Mouse (Mus musculus) urinary bladder, adult 18-20 months (tissue): ENCODE measurements around the gene Grb2.

Source experiments
- DNase-seq, 2 experiments: peaks; one replicate each; pipeline ENCODE4 v3.0.0; 2022; ENCODE audit warnings: low spot score in 2 of 2, mixed read lengths in 2 of 2

The Grb2 gene

DNA sequence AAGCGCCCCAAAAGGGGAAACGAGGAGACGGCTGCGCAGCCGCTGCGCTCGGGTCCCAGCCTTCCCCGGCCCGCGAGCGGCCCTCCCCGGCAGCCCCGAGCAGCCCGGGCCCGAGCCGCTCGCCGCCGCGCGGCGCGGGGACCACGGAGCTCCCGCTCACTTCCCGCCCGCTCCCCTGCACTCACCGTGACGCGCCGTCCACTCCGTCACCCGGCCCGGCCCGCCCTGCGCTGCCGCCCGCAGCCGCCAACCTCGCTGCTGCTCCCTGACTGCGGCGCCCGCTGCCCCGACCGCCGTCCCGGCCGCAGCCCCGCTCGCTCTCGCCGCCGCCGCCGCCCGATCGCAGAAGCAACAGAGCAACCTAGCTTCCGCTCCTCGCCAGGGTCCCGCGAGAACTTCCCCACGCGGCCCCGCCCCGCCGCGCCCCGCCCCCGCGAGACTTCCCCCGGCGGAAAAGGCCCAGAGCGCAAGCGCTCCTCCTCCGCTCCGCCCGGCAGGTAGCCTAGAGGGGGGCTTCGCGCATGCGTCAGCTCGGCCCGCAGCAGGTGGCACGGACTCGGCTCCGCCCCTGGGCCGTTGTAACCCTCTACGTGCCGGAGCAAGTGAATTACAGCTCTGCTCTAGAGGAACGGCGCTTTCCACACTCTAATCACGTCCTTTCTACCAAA lies at the start of gene Grb2:
Grb2 (minus strand) TSS at position 389 of the 668 bp plus-strand sequence.
- peak; percentile 95 to 96 for DNase-seq

DNA sequence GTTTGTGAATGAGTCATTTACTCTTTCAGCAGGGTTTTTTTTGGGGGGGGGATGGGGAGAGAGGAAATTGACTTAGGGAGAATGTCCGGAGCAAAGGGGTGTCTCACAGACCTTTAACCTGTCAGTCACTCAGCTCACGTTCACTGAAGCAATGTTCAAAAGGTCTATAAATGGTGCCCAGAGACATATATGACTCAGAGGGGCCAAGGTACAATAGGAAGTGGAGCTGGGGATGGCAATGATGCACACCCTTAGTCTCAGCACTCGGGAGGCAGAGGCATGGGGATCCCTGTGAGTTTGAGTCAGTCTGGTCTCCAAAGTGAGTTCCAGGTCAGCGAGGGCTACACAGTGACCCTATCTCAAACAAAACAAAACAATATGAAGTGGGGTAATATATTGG lies 45.1 kb upstream of the Grb2 start:
- no peak for DNase-seq

DNA sequence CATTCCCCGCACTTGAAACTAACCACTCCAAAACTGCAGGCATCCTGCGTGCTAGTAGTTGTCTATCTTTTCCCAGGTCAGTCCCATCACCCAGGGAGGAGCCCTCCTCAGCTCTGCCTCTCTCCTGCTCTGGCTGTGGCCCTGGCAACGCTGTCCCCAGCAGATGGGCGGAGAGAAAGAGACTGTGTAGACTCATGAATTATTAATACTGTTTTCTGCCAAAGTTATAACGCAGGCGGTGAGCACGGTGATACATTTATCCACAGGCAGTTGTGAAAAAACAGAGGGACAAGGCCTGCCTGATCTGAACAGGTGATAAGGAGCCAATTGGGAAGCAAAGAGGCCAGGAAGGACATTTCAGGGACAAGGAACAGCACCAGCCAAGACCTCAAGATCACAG lies 44.3 kb upstream of the Grb2 start:
- no peak for DNase-seq

DNA sequence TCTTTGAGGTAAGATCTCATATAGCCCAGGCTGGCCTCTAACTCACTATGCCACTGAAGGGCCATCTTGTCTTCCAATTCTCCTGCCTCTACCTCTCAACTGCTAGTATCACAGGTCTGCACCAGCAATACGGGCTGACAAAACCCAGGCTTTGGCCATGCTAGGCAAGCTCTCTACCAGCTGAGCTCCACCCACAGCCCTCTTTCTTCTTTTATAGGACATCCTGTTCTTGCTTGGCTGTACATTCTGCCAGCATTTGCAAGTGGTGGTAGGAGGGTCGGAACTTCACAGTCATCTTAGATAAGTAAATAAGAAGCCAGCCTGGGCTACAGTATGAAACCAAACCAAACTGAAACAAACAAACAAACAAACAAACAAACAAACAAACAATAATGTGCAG lies 43.3 kb upstream of the Grb2 start:
- no peak for DNase-seq

DNA sequence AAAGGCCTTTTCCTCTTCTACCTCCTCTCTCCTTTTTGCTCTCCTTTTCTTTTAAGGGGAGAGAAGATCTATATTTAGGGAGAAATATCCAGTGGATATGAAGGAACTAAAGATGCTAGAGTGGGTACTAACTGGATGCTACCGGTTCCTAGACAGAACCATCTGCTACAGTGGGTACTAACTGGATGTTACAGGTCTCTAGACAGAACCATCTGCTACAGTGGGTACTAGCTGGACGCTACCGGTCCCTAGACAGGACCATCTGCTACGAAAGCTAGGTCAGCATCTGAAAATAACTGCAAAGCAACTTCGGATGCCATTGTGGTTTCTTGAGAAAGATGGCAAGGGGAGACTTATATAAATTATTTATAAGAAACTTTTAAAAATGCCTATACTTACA lies 41.4 kb upstream of the Grb2 start:
- no peak for DNase-seq

DNA sequence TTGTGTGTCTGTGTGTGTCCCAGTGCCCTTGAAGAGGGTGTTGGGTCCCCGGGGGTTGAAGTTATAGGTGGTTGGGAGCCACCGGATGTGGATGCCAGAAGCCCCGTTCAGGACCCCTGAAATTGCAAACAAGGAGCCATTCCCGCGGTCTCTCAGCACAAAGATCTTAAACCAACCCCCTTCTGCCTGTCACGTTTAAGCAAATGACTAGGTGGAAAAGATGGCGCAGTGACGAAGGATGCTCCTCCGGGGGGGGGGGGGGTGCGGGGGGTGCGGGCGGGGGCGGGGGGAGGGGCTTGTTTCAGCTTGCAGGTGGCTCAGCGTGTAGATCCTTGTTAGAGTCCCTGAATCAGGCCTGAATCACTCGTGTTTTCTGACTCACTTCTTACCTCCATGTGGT lies 39.0 kb upstream of the Grb2 start:
- DNase-seq: no peak

DNA sequence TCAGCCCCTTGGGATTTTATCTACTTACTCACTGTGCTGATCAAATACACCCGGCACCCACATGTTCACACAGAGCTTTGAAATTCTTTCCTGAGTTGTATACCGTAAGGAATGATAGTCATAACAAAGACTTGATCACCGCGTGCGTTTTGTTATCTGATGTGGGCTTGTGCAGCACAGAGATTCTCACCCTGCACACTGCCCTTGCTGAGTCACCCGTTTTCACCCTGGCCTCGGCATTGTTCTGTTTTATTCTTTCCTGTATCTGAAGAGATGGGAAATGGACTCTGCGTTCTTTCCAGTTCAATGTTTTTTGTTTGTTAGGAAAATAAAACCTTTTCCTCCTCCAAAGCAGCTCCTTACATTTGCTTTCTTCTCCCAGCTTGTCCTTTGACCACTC lies 38.4 kb upstream of the Grb2 start:
- no peak for DNase-seq

DNA sequence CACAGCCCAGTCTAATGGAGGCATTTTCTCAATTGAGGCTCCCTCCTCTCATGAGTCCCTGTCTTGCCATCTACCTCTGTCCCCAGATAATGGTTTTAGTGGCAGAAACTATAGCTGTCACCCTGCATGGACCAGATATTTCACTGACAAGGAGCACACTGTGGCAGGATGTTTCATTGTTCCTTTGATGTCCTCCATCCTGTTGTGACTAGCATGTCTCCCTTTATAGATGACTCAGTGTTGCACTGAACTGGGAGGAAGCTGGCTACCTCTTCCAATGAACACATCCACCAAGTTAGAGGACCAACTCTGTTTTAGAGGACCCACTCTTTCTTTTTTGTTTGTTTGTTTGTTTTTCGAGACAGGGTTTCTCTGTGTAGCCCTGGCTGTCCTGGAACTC lies 37.7 kb upstream of the Grb2 start:
- no peak for DNase-seq

DNA sequence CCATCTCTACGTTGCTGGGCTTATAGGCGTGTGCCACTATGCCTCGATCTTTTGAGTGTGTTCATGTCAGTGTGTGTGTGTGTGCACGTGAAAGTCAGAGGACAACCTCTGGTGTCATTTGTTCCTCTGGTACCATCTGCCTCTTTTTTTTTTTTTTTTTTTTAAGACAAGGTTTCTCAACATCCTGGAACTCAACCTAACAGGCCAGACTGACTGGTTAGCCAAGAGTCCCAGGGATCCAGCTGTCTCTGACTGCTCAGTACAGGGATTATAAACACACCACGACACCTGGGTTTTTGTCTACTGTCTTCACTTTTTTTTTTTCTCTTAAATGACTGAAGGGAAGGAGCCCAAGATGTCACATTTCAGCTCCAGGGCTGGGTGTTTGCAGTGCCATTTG lies 36.0 kb upstream of the Grb2 start:
- DNase-seq: no peak

DNA sequence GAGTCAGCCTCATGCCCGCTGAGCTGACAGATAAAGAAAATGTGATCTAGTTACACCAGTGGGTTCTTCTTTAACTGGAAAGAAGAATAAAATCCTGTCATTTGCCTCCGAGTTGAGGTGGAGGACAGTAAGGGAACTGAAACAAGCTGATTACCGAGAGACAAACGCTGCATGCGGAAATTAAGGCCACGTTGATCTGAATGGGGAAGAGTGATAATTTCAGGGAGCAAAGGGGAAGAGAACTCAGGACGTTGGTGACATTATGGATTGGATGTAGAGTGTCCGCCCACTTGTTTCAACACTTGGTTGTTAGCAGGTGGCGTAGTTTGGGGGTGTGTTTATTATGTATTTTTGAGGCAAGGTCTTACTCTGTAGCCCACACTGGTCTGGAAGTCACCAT lies 34.5 kb upstream of the Grb2 start:
- no peak for DNase-seq

DNA sequence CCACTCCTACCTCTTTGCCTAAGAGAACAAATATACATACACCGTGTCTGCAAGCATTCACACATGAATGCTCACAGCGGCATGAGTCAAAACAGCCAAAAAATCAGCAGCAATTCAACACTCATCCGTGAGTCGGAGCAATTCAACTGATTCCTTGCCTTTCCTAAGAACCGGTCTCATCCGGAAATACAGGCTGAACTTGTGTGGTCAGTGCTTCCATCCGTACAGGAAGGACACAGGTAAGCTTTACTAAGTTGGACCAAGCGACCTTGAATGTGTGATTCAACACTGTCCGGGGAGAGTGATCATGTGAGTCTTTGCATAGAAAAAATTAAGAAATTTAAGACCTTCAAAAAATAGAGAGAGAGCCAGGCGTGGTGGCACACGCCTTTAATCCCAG lies 32.7 kb upstream of the Grb2 start:
- DNase-seq: peak; percentile 24 to 58

DNA sequence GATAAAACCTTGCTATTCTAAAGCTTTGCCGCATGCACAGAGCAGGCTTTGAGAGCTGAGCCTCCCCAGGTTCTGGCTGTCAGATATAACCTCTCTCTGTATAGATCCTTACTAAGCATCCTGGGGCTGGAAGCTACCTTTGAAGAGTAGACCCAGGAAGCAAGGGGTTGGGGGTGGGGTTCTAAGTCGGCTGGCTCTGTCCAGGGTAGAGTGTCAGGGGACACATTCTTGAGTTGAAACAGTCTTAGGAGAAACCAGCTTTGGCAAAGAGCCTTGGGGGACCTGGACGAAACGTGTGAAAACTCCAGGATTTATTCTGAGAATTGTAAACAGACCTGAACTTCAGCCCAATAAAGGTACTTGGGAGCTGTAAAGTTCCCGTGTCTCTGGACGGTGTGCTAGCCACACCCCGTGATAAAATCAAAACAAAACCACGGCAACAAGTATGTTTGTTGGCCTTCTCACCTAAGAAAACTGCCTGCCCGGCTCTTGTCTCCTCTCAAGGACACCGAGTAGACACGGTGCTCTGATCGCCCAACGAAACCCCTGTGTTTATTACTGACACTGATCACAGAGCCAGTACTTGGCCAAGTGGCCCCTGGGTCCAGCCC lies 30.0 kb upstream of the Grb2 start:
- no peak for DNase-seq

DNA sequence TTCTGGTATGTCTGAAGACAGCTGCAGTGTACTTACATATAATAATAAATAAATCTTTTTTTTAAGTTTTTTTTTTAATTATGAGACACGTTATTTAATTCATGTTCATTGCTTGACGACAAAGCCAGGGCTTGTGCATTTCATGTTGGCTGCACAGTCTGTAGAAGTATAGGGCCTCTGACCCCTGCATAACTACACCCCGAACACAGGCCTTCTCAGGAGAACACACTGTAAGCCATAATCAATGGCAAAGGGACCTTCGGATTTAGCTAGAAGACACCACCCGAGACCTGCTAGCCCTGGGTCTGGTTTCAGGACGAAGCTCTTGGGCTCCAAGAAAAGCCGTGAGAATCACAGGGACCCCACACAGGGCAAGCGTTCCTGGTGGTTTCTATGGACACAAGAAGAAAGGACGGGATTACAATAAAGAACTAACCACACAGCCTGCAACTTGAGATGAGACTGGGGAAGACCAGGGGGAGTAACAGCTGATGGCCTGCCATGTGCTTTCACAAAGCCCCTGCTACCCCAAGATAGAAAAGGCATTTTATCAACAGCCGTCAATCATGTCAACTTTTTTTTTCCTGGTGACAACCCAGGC lies 29.3 kb upstream of the Grb2 start:
- DNase-seq: no peak

DNA sequence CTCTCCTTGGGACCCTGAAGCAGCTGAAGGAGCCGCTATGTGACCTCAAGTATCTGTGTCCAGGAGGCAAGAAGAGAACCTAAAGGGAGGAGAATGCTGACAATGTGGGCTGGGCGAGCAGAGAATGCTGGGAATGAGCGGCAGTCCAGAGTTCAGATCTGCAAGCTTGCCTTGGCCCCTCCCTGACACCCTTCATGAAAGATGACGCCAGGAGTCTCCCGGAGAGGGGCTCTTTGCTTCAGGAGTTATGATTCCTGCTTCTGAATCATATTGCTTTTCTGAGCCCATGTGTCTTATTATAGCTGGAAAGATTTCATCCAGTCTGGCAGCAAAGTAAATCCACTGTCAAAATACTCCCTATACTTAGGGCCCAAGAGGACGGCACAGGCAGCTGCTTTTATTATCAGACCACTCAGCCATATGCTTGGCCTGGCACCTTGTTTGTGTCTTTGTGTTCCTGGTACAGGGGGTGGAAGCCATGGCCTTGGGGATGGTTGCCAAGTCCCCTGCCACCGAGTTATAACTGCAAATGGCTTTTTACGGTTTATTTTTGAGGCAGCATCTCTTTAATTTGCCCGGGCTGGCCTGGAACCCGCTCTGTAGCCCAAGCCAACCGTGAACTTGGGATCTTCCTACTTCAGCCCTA lies 25.8 kb upstream of the Grb2 start:
- no peak for DNase-seq

DNA sequence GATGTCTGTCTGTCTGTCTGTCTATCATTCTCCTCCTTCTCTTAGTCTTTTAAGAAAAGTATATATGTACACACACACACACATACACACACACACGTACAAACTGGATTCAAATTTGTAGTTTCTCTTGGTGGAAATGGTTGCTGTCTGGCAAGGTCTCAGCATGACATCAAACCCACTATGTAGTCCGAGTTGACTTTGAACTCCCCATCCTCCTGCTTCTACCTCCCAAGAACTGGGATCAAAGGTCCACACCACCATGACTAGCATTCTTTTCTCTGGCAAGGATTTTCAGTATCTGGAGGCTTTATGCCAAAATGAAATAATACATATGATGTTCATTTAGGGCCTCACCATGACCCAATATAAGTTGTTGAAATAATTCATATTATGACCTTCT lies 14.8 kb upstream of the Grb2 start:
- DNase-seq: no peak

DNA sequence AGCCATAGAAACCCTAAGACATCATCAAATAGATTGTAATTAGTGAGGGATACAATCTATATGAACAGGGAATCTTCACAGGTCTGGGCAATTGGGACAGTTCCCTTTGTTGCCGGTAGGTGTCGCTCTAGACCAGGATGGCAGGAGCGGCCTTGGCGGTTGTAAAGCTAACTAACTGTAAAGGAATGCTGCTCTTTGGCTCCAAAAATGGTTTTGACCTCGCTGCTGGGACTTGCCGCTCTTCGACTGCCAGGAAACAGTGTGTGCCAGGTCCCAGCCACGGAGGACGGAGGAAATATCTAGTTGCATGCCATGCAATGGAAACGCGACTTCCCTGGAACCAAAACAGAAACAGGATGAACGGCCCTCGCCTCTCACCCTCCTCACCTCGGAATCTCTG lies 14.2 kb upstream of the Grb2 start:
- DNase-seq: peak; percentile 79

DNA sequence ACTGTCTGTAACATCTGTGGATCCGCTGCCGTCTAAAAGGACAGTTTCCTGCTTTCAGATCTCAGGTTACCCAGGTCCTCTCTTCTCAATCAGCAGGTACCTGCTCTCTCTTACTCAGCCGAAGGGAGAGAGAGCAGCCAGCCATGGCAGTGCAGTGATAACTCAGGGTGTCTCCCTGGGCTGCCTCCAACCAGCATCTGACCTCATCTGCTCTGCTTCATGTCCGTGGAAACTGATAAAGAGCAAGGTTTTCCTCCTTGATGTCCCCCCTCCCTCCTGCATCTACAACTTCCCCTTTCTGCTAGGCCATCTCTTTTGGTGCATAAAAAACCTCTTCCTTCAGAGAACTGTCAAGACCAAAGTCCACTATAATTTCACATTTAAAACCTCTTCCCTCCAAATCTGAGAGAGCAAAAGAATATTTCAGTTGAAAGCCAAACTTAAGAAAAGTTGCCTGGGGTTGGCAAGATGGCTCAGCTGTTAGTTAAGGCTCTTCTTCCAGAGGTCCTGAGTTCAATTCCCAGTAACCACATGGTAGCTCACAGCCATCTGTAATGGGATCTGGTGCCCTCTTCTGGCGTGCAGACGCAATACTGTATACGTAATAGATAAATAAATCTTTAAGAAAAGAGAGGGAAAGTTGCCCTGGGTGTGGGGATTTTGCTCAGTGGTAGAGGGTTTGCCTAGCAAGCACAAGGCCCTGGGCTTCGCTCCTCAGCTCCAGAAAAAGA lies 9.4 kb upstream of the Grb2 start:
- DNase-seq: no peak

DNA sequence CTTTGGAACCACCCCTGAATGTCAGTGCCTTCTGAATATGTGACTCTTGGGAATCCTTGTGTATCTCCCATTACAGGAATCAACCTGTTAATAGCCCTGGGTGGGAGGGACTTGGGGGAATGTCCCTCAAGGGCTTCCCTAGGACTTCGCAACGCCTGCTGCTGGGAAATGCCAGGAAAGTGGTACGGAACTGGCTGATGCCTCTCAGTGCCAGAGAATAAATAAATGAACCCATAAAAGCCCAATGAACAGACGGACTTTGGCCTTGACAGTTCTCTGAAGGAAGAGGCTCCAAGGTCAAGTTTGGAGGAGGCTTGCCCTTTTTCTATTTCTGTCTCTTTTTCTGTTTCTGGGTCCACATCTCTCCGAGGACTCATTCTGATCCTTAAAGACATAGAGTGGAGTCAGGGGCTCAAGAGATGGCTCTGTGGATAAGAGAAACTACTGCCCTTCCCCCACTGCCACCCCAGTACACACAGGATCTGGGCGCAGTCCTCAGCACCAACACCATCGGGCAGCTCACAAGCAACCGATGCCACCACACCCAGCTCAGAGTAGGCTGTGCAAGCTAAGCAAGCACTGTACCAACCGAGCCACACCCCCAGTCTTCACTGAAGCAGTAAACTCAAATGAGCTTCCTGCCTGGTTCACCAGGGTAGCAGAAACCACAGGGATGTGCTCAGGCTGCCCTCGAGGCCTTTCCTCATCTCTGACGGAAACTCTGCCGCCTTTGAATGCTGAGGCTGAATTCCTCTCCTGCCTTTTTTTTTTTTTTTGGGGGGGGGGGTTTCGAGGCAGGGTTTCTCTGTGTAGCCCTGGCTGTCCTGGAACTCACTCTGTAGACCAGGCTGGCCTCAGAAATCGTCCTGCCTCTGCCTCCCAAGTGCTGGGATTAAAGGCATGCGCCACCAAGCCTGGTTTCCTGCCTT lies 8.3 kb upstream of the Grb2 start:
- no peak for DNase-seq

DNA sequence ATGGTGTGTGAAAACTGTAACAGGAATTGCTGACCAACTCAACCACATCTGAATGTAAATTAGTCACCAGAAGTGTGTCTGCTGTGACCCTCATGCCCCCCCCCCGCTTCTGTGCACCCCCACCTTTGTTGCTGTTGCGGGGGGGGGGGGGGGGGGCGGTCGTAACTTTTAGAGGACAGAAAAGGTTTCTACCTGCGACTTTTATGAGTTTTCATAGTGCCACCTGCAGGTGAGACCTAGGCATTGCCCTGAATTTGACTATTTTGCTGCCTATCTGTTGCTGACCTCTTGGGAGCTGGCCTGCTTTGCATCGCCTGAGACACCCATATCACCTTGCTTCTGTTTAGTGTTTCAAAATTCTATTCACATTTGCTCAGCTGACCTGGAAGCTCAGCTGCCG lies 6.1 kb upstream of the Grb2 start:
- no peak for DNase-seq

DNA sequence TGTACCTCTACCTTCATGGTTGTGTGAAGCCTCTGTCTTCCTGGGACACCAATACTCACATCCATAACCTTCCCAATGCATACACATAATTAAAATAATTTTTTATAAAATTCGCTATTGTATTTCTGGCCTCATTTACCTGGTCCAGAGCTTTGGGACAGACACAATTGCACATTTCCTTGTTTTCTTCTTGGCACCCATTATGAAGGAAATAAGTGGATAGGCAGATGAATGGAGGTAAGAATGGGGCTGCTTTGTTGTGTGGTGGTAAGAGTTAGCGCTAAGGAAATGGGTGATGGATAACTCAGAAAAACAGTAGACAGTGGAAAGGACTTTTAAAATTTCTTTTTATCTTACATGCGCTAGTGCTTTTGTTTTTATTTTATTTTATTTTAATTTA lies 5.0 kb upstream of the Grb2 start:
- no peak for DNase-seq

DNA sequence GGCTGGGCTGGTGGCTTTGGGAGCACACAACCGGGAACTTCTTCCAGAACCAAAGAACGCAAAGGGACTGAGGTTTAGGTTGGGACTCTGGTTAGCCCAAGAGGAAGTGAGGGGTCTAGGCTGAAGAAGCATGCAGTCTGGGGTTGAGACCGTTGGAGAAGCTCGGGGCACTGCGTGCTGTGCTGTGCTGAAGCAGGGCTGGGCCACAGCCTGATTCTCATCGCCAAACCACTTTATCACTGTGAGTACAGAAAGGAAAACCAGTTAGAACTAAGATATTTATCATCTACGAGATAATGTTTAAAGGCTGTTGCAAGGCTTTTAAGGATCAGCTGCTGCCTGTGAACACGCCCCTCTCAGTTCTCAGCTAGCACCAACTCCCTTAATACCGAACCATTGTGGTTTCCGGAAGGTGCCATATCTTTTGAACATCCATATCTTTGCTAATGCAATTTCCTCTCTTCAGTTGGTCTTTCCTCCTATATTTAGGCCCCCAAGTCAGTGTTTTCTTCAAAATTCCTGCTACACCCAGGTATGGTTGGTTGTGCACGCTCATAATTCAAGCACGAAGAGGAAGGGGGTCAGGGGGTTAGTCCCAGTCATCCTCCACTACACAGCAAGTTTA lies 4.4 kb upstream of the Grb2 start:
- no peak for DNase-seq
